Mouse (Mus musculus) cerebellum, adult 18-20 months (tissue): ENCODE results near the gene Kcna10.

Source experiments
- DNase-seq, 2 experiments: peaks; one replicate each; pipeline ENCODE4 v3.0.0; 2021

Kcna10 gene

GRCm38 (mm10) chr3:107204413-107204812 lies 21.6 kb downstream of the Kcna10 start:
- DNase-seq = no peak

- no peak for DNase-seq
These were observed 22.3 kb downstream of the Kcna10 start for GRCm38 (mm10) chr3:107205170-107205569.

- peak; percentile 75 to 82 for DNase-seq
These were observed 23.1 kb downstream of the Kcna10 start for GRCm38 (mm10) chr3:107205994-107206393.

- DNase-seq = no peak
These were observed 23.8 kb downstream of the Kcna10 start for GRCm38 (mm10) chr3:107206490-107207150.

- DNase-seq = no peak
These were observed 24.9 kb downstream of the Kcna10 start for GRCm38 (mm10) chr3:107207625-107208253.

GRCm38 (mm10) chr3:107214606-107215005 lies 31.8 kb downstream of the Kcna10 start:
- DNase-seq = no peak

GRCm38 (mm10) chr3:107216400-107217100 lies 33.7 kb downstream of the Kcna10 start:
- no peak for DNase-seq

- DNase-seq = no peak
These were observed 34.2 kb downstream of the Kcna10 start for GRCm38 (mm10) chr3:107217101-107217480.

GRCm38 (mm10) chr3:107218572-107218971 lies 35.7 kb downstream of the Kcna10 start:
- DNase-seq = no peak

- DNase-seq = no peak
These were observed 38.8 kb downstream of the Kcna10 start, which contains the start of gene Cym for GRCm38 (mm10) chr3:107221608-107222007. Gene Cym, minus strand, starts transcription at chr3:107221732.

GRCm38 (mm10) chr3:107223230-107223629 lies 40.4 kb downstream of the Kcna10 start:
- no peak for DNase-seq

GRCm38 (mm10) chr3:107225820-107226219 lies 43.0 kb downstream of the Kcna10 start:
- no peak for DNase-seq

GRCm38 (mm10) chr3:107229221-107229620 lies 46.4 kb downstream of the Kcna10 start:
- no peak for DNase-seq

GRCm38 (mm10) chr3:107229822-107230221 lies 47.0 kb downstream of the Kcna10 start:
- no peak for DNase-seq

GRCm38 (mm10) chr3:107230527-107230926 lies 47.7 kb downstream of the Kcna10 start, which contains the start of gene A630076J17Rik:
Gene A630076J17Rik, plus strand, starts transcription at chr3:107230614.
- DNase-seq = no peak

GRCm38 (mm10) chr3:107231202-107231601 lies 48.3 kb downstream of the Kcna10 start:
- no peak for DNase-seq

GRCm38 (mm10) chr3:107233351-107233813 lies 50.5 kb downstream of the Kcna10 start:
- DNase-seq = peak; percentile 72 to 84

- DNase-seq = no peak
These were observed 51.1 kb downstream of the Kcna10 start for GRCm38 (mm10) chr3:107233945-107234344.

GRCm38 (mm10) chr3:107238051-107238450 lies 55.2 kb downstream of the Kcna10 start:
- DNase-seq = no peak

- DNase-seq = no peak
These were observed 55.7 kb downstream of the Kcna10 start for GRCm38 (mm10) chr3:107238471-107238980.

- no peak for DNase-seq
These were observed 56.8 kb downstream of the Kcna10 start, which contains the start of gene Prok1 for GRCm38 (mm10) chr3:107239607-107240006. Gene Prok1, minus strand, starts transcription at chr3:107239707.

GRCm38 (mm10) chr3:107241389-107242094 lies 58.7 kb downstream of the Kcna10 start:
- DNase-seq = no peak
